Mouse (Mus musculus): Measurements from ENCODE around the gene Plod3. TPM values are rescaled to one million over a fixed set of nuclear protein-coding genes. Genes with fewer than 3 reads are reported as not detected.

Plod3 gene
- total and polyA plus RNA-seq, 2 experiments from 2014 or later, result 21.7 to 55.2 TPM

DNA sequence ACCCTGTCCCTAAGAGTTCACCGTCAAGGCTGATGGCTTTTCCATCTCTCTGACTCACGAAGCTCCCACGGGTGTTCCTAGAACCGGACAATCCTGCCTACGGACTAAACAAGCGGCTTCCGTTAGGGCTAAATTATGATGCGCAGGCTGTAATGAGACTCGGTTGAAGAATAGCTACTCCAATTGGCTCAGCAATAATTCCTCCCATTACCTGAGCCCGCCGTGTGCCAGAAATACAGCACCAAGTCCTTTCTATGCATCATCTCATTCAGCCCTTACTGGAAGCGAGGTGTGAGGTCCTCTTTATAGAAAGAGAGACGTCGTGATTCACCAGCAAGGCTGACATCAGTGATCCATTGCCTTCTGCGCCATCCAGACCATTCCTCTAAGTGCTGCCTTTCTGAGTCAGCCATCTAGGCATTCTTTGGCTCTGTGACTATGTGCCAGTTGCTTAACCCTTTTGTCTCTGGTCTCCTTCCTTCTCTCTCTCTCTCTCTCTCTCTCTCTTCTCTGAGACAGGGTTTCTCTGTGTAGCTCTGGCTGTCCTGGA, 25.7 kb downstream of the Plod3 start:
- H3K4me1 ChIP-seq (ENCODE audit: insufficient read depth), result no peaks in the 10 kb centered on the region
- no peaks in the 10 kb centered on the region for H3K36me3 ChIP-seq (ENCODE audit: insufficient read depth)
- H3K27ac ChIP-seq (ENCODE audit: low read depth, low read length), result no peak overlapping the region
- H3K4me3 ChIP-seq (ENCODE audit: low read depth, low read length), result no peak overlapping the region
- H3K9ac ChIP-seq, result no peak overlapping the region
- DNase-seq (no peak), ATAC-seq (no peak)
- no peak for TF ChIP-seq CTCF (IDR thresholded peaks at IDR 0.05; ENCODE audit: low read depth)
- no peak overlapping the region for H3K4me2 ChIP-seq (ENCODE audit: low read depth)
- WGBS, result 72% methylated on average over 15 of the region's 15 CpGs
- no peaks in the 10 kb centered on the region for H3K27me3 ChIP-seq (ENCODE audit: insufficient read depth, low read length)
- H3K9me3 ChIP-seq (ENCODE audit: low read length), result peaks cover 4% of the 10 kb centered on the region; the same call in 1 of the 2 replicates

DNA sequence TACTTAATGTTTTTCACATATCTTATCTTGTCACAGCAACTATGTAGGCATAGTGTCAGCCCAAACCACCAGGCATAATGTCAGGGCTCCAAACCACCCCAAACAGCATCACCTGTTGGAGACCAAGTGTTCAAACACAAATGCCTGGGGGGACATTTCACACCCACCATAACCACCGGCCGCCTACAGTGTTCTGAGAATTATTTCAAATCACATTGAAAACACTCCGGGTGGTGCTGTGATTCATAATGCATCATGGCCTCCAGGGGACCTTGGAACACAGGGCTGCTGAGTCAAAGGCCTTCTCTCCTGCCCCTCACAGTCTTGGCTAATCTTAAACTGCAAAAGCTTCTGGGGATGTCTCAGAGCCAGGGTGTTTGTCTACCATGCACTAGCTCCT, 29.1 kb downstream of the Plod3 start:
- no peaks in the 10 kb centered on the region for H3K27me3 ChIP-seq (ENCODE audit: insufficient read depth, low read length)
- WGBS, result 91% methylated on average over 3 of the region's 3 CpGs

DNA sequence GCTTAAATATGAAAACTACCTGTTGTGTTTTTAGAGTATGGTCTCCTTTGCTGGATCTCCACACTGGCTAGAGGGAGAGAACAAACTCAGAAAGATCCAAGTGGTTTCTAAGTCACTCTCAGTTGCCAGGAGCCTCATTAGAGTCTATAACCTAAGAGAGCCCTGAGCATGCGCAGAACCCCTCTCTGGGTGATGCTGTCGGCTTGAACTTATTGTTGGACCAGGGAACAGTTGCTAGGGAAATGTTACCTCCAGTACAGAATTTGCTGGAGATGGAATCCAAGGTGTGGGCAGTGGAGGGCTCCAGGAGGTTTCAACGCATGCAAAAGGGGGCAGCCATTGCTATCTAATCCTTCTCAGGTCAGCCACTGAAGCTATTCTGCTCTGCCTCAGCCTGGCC, 37.5 kb downstream of the Plod3 start:
- H3K9me3 ChIP-seq (ENCODE audit: low read length), result no peaks in the 10 kb centered on the region
- H3K4me2 ChIP-seq (ENCODE audit: low read depth), result 0 out of 2 replicates have a peak overlapping the region, but pooled peaks have one; percentile 38
- no peak for DNase-seq
- ATAC-seq, result no peak
- no peak for TF ChIP-seq CTCF (IDR thresholded peaks at IDR 0.05; ENCODE audit: low read depth)
- H3K9ac ChIP-seq, result no peak overlapping the region
- H3K4me3 ChIP-seq (ENCODE audit: low read depth, low read length), result no peak overlapping the region
- 40% methylated on average over 3 of the region's 3 CpGs for WGBS
- peaks cover 32% of the 10 kb centered on the region for H3K27me3 ChIP-seq (ENCODE audit: insufficient read depth, low read length)
- H3K4me1 ChIP-seq (ENCODE audit: insufficient read depth), result no peaks in the 10 kb centered on the region; the same call in 1 of the 2 replicates
- no peaks in the 10 kb centered on the region for H3K36me3 ChIP-seq (ENCODE audit: insufficient read depth)
- H3K27ac ChIP-seq (ENCODE audit: low read depth, low read length), result no peak overlapping the region; the same call in 1 of the 2 replicates

More for the DNA sequence above, 29.1 kb downstream of the Plod3 start:
- no peaks in the 10 kb centered on the region for H3K36me3 ChIP-seq (ENCODE audit: insufficient read depth)
- H3K9ac ChIP-seq, result no peak overlapping the region
- no peak for TF ChIP-seq CTCF (IDR thresholded peaks at IDR 0.05; ENCODE audit: low read depth)
- no peak overlapping the region for H3K27ac ChIP-seq (ENCODE audit: low read depth, low read length)
- H3K4me2 ChIP-seq (ENCODE audit: low read depth), result no peak overlapping the region
- no peak for ATAC-seq
- H3K4me1 ChIP-seq (ENCODE audit: insufficient read depth), result no peaks in the 10 kb centered on the region
- H3K4me3 ChIP-seq (ENCODE audit: low read depth, low read length), result no peak overlapping the region
- no peak for DNase-seq
- H3K9me3 ChIP-seq (ENCODE audit: low read length), result peaks cover 4% of the 10 kb centered on the region; the same call in 1 of the 2 replicates

DNA sequence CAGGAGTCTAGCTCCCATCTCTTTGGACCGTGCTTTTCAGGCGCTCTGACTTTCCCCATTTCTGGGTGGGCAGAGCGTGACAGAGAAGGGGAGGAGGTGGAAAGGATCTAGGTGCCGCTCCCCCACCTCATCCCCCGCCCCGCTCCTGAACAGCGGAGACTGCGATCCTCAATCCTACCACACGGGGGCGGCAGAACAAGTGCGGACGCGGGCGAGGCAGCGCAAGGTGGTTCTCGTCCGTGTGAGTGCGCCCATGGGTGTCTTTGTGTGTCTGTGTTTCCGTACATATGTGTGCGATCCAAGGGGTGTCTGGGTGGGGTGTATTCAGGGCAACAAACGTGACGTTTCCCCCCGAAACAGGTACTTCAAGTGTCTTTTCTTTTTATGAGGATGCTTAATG, 38.3 kb downstream of the Plod3 start:
- DNase-seq (peak; percentile 92), ATAC-seq (peak; percentile 21; the same call in 1 of the 2 replicates)
- Histone ChIP-seq H3K36me3 (ENCODE audit: insufficient read depth) (no peaks in the 10 kb centered on the region), H3K4me1 (ENCODE audit: insufficient read depth) (no peaks in the 10 kb centered on the region; the same call in 1 of the 2 replicates), H3K27me3 (ENCODE audit: insufficient read depth, low read length) (peaks cover 32% of the 10 kb centered on the region), H3K9ac (peak overlapping the region; percentile 19; the same call in 1 of the 2 replicates), H3K27ac (ENCODE audit: low read depth, low read length) (no peak overlapping the region), H3K4me3 (ENCODE audit: low read depth, low read length) (peak overlapping the region; percentile 29), H3K9me3 (ENCODE audit: low read length) (no peaks in the 10 kb centered on the region), H3K4me2 (ENCODE audit: low read depth) (peak overlapping the region; percentile 38)
- TF ChIP-seq CTCF (IDR thresholded peaks at IDR 0.05; ENCODE audit: low read depth), result peak; percentile 99
- under 1% methylated on average over 23 of the region's 23 CpGs for WGBS

DNA sequence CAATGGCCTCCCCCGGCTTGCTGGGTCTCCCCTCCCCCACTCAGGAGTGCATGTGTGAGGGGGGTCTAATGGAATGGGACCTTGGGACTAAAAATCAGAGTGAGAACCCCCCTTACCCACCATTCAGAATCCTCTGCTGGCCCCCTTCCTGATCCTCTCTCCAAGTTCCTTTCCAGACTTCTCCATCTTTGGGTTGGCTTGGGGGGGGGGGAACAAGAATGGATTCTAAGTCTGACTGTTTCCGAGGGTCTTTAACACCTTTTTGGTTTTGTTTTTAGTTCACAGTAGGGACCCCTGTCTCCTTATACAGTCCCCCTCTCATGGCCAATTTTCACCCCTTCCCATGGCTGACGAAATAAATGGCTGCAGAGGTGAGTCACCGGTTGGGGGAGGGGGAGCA, 39.3 kb downstream of the Plod3 start, which contains the start of gene Vgf:
Gene Vgf (plus strand): TSS at position 301 of the 400 bp plus-strand sequence.
- peaks cover 40% of the 10 kb centered on the region for H3K27me3 ChIP-seq (ENCODE audit: insufficient read depth, low read length)
- peak within 1 kb of the TSS; percentile 19; the same call in 1 of the 2 replicates for H3K9ac ChIP-seq
- TF ChIP-seq CTCF (IDR thresholded peaks at IDR 0.05; ENCODE audit: low read depth), result no peak
- H3K9me3 ChIP-seq (ENCODE audit: low read length), result no peaks in the 10 kb centered on the region
- ATAC-seq, result no peak
- H3K4me1 ChIP-seq (ENCODE audit: insufficient read depth), result no peaks in the 10 kb centered on the region; the same call in 1 of the 2 replicates
- peak within 1 kb of the TSS; percentile 29 for H3K4me3 ChIP-seq (ENCODE audit: low read depth, low read length)
- no peaks in the 10 kb centered on the region for H3K36me3 ChIP-seq (ENCODE audit: insufficient read depth)
- DNase-seq, result no peak
- no peak within 1 kb of the TSS for H3K27ac ChIP-seq (ENCODE audit: low read depth, low read length)
- H3K4me2 ChIP-seq (ENCODE audit: low read depth), result peak within 1 kb of the TSS; percentile 38
- WGBS, result 34% methylated on average over 4 of the region's 4 CpGs

DNA sequence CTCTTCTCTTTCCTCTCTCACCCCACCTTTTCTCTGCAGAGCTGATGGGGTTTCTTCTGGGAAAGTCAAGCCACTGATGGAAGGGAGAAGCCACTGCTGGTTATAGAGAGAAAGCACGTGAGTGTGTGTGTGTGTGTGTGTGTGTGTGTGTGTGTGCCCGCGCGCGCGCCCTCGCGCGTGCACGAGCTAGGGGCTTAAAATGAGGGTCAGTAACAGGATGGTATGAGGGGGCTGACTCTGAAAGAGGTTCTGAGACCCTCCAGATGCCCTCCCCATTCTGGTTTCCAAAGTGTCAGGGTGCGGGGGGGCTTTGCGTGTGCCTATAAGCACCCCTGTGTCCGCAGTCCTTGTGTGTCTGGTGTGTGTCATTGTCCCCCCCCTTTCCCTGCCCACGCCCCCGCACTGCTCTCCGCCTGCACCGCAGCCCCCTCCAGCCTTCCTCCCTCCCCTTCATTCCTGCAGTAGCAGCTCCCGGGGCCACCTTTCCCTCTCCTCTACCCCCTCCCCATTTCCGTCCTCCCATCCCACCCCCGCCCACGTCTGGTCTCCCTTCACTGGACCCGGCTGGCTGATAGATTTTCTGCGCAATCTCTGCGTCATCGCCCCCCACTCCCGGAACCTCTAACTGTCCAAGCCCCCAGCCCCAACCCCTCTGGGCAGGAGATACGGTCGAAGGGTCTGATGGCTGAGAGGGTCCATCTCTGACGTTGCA, 41.9 kb downstream of the Plod3 start:
- H3K4me2 ChIP-seq (ENCODE audit: low read depth), result peak overlapping the region; percentile 99
- peaks cover 42% of the 10 kb centered on the region for H3K27me3 ChIP-seq (ENCODE audit: insufficient read depth, low read length)
- no peak for TF ChIP-seq CTCF (IDR thresholded peaks at IDR 0.05; ENCODE audit: low read depth)
- H3K4me3 ChIP-seq (ENCODE audit: low read depth, low read length), result peak overlapping the region; percentile 53
- peak overlapping the region; percentile 60 for H3K9ac ChIP-seq
- H3K4me1 ChIP-seq (ENCODE audit: insufficient read depth), result no peaks in the 10 kb centered on the region; the same call in 1 of the 2 replicates
- ATAC-seq, result no peak
- H3K36me3 ChIP-seq (ENCODE audit: insufficient read depth), result no peaks in the 10 kb centered on the region
- H3K9me3 ChIP-seq (ENCODE audit: low read length), result no peaks in the 10 kb centered on the region
- peak overlapping the region; percentile 78 for H3K27ac ChIP-seq (ENCODE audit: low read depth, low read length)
- no peak for DNase-seq
- WGBS, result 2% methylated on average over 27 of the region's 29 CpGs

DNA sequence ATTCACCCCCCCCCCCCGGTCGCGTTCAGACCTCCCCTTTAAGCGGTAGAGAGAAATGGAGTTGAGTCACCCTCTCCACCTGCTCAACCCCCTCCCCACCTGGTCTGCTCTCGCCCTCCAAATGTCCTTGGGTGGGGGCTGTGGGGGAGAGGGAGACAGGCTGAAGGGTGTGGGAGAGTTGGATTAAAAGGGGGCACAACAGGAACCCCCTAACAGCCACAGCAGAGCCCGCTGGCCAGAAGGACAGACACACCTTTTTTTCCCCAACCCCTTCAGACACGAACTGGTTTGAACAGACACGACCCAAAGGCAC, 42.4 kb downstream of the Plod3 start:
- Histone ChIP-seq H3K36me3 (ENCODE audit: insufficient read depth) (no peaks in the 10 kb centered on the region), H3K4me1 (ENCODE audit: insufficient read depth) (no peaks in the 10 kb centered on the region; the same call in 1 of the 2 replicates), H3K9me3 (ENCODE audit: low read length) (no peaks in the 10 kb centered on the region), H3K27me3 (ENCODE audit: insufficient read depth, low read length) (peaks cover 42% of the 10 kb centered on the region), H3K4me3 (ENCODE audit: low read depth, low read length) (peak overlapping the region; percentile 53), H3K4me2 (ENCODE audit: low read depth) (peak overlapping the region; percentile 99), H3K9ac (peak overlapping the region; percentile 60), H3K27ac (ENCODE audit: low read depth, low read length) (peak overlapping the region; percentile 78)
- no peak for TF ChIP-seq CTCF (IDR thresholded peaks at IDR 0.05; ENCODE audit: low read depth)
- DNase-seq (no peak), ATAC-seq (no peak)
- WGBS, result 1% methylated on average over 8 of the region's 8 CpGs
